8 mouse cellular contexts compared by ENCODE assay signal in genomic region chr6:56808656-56809055, GRCm38 (mm10). TPM values are rescaled to one million over a fixed set of nuclear protein-coding genes. Genes with fewer than 3 reads are reported as not detected.
DNase-seq lines count a peak whose midpoint lies in the region; ATAC-seq lines count a peak whose summit lies in the region.

No protein-coding gene starts in this region.

- no peak overlapping the region for H3K4me3 ChIP-seq in embryonic facial prominence, embryonic 12.5 days
- H3K4me3 ChIP-seq in hindbrain, embryonic 12.5 days, result no peak overlapping the region
- H3K4me3 ChIP-seq in stomach, embryonic 15.5 days (replicated peaks), result no peak overlapping the region

- H3K4me2 ChIP-seq in embryonic facial prominence, embryonic 12.5 days (replicated peaks), result no peak overlapping the region
- no peak overlapping the region for H3K4me2 ChIP-seq in hindbrain, embryonic 12.5 days (replicated peaks)
- H3K4me2 ChIP-seq in stomach, embryonic 15.5 days, result no peak overlapping the region

- no peak overlapping the region for H3K9ac ChIP-seq in embryonic facial prominence, embryonic 12.5 days
- no peak overlapping the region for H3K9ac ChIP-seq in hindbrain, embryonic 12.5 days
- H3K9ac ChIP-seq in stomach, embryonic 15.5 days, result no peak overlapping the region

- no peaks in the 10 kb centered on the region for H3K27me3 ChIP-seq in embryonic facial prominence, embryonic 12.5 days
- 0 out of 2 replicates have a peak, but pooled peaks cover 2% of the 10 kb centered on the region for H3K27me3 ChIP-seq in hindbrain, embryonic 12.5 days
- no peaks in the 10 kb centered on the region for H3K27me3 ChIP-seq in stomach, embryonic 15.5 days (replicated peaks)

- WGBS in embryonic facial prominence, embryonic 12.5 days, result 11% methylated on average over 3 of the region's 3 CpGs
- WGBS in hindbrain, embryonic 12.5 days, result 16% methylated on average over 3 of the region's 3 CpGs
- 8% methylated on average over 3 of the region's 3 CpGs for WGBS in stomach, embryonic 15.5 days

- DNase-seq in ovary, postnatal 14 days (ENCODE audit: low spot score), result peak; percentile 30
- no peak for DNase-seq in ovary, adult 18-20 months (ENCODE audit: low spot score)
- peak; percentile 86 for DNase-seq in adipocyte (ENCODE audit: low spot score)
- peak; percentile 37 to 62 for DNase-seq in layer of hippocampus, postnatal 10 days (ENCODE audit: low spot score in 2 of 2)

- no peaks in the 10 kb centered on the region for H3K9me3 ChIP-seq in embryonic facial prominence, embryonic 12.5 days
- H3K9me3 ChIP-seq in hindbrain, embryonic 12.5 days (replicated peaks), result no peaks in the 10 kb centered on the region
- H3K9me3 ChIP-seq in stomach, embryonic 15.5 days, result no peaks in the 10 kb centered on the region

- no peaks in the 10 kb centered on the region for H3K36me3 ChIP-seq in embryonic facial prominence, embryonic 12.5 days
- no peaks in the 10 kb centered on the region for H3K36me3 ChIP-seq in hindbrain, embryonic 12.5 days
- no peaks in the 10 kb centered on the region for H3K36me3 ChIP-seq in stomach, embryonic 15.5 days

- no peaks in the 10 kb centered on the region for H3K4me1 ChIP-seq in embryonic facial prominence, embryonic 12.5 days
- H3K4me1 ChIP-seq in hindbrain, embryonic 12.5 days, result no peaks in the 10 kb centered on the region
- H3K4me1 ChIP-seq in stomach, embryonic 15.5 days, result no peaks in the 10 kb centered on the region

- no peak overlapping the region for H3K27ac ChIP-seq in embryonic facial prominence, embryonic 12.5 days
- no peak overlapping the region for H3K27ac ChIP-seq in hindbrain, embryonic 12.5 days
- H3K27ac ChIP-seq in stomach, embryonic 15.5 days, result no peak overlapping the region

- 0 out of 2 replicates have a peak, but pooled peaks have one; percentile 67 for ATAC-seq in embryonic facial prominence, embryonic 12.5 days (ENCODE audit: insufficient number of reproducible peaks, insufficient read depth, low FRiP score, low TSS enrichment)
- ATAC-seq in hindbrain, embryonic 12.5 days (ENCODE audit: low FRiP score), result peak; percentile 80
- peak; percentile 94 for ATAC-seq in megakaryocyte, adult 5-6 weeks (ENCODE audit: poor library complexity, severe bottlenecking)
- ATAC-seq in stomach, embryonic 15.5 days (ENCODE audit: insufficient read depth, low FRiP score, low read depth), result peak; percentile 73; the same call in 1 of the 2 replicates

RNA-seq across cellular contexts. Expression of gene Kbtbd2, which starts 11.0 kb away (rescaled TPM):
- polyA plus RNA-seq in embryonic facial prominence, embryonic 12.5 days (2016; fragmentation: Nextera tagmentation; extraction: Ambion mirVana), result 44.8 and 45.6 TPM in 2 replicates
- 38.6 and 43.2 TPM in 2 replicates for polyA plus RNA-seq in hindbrain, embryonic 12.5 days (2016; fragmentation: Nextera tagmentation; extraction: Ambion mirVana)
- 10 to 100 TPM; 37.8 to 40.0 TPM for total RNA-seq in layer of hippocampus, postnatal 10 days (2021)
- total RNA-seq in megakaryocyte, adult 5-6 weeks (2015), result 36.8 and 40.0 TPM in 2 replicates
- 36.1 and 37.0 TPM in 2 replicates for total RNA-seq in megakaryocyte, adult 5-6 weeks (2017)
- polyA plus RNA-seq in stomach, embryonic 15.5 days (2015; fragmentation: Nextera tagmentation; extraction: Ambion mirVana), result 26.1 and 27.6 TPM in 2 replicates

RNA-seq across cellular contexts. Expression of gene Fkbp9, which starts 23.2 kb away (rescaled TPM):
- 130 and 135 TPM in 2 replicates for polyA plus RNA-seq in embryonic facial prominence, embryonic 12.5 days (2016; fragmentation: Nextera tagmentation; extraction: Ambion mirVana)
- polyA plus RNA-seq in hindbrain, embryonic 12.5 days (2016; fragmentation: Nextera tagmentation; extraction: Ambion mirVana), result 92.2 and 98.5 TPM in 2 replicates
- 10 to 100 TPM; 39.0 to 40.2 TPM for total RNA-seq in layer of hippocampus, postnatal 10 days (2021)
- total RNA-seq in megakaryocyte, adult 5-6 weeks (2015), result 0.20 and 0.91 TPM in 2 replicates
- 0.73 and 1.2 TPM in 2 replicates for total RNA-seq in megakaryocyte, adult 5-6 weeks (2017)
- 145 and 153 TPM in 2 replicates for polyA plus RNA-seq in stomach, embryonic 15.5 days (2015; fragmentation: Nextera tagmentation; extraction: Ambion mirVana)
